Mouse (Mus musculus) midbrain, embryonic 12.5 days (tissue): ENCODE data around the gene Atp2b4. TPM values are rescaled to one million over a fixed set of nuclear protein-coding genes. Genes with fewer than 3 reads are reported as not detected.

ENCODE experiments used
- ATAC-seq: fragments of 200-750 bp; cut with Nextera tagmentation; 2 replicates; pipeline ENCODE4 v1.8.0; 2017; ENCODE audit warnings: low read depth, moderate TSS enrichment, moderate library complexity; ENCODE audit not compliant: low FRiP score
- H3K27ac ChIP-seq: fragments of 300-500 bp; sonication (generic); replicated peaks from 2 replicates; pipeline ENCODE4 v1.5.1; 2016; ENCODE audit warnings: mild to moderate bottlenecking
- H3K27me3 ChIP-seq: fragments of 300-500 bp; sonication (generic); 2 replicates; pipeline ENCODE4 v1.6.1; 2016; ENCODE audit warnings: mild to moderate bottlenecking
- H3K36me3 ChIP-seq: fragments of 300-500 bp; sonication (generic); 2 replicates; pipeline ENCODE4 v1.6.1; 2016
- H3K4me1 ChIP-seq: fragments of 300-500 bp; sonication (generic); 2 replicates; pipeline ENCODE4 v1.6.1; 2016
- H3K4me2 ChIP-seq: fragments of 300-500 bp; sonication (generic); replicated peaks from 2 replicates; pipeline ENCODE4 v1.6.1; 2016; ENCODE audit warnings: mild to moderate bottlenecking, moderate library complexity
- H3K4me3 ChIP-seq: fragments of 300-500 bp; sonication (generic); 2 replicates; pipeline ENCODE4 v1.5.1; 2016; ENCODE audit warnings: mild to moderate bottlenecking
- H3K9ac ChIP-seq: fragments of 300-500 bp; sonication (generic); replicated peaks from 2 replicates; pipeline ENCODE4 v1.6.1; 2016; ENCODE audit warnings: mild to moderate bottlenecking, moderate library complexity
- H3K9me3 ChIP-seq: fragments of 300-500 bp; sonication (generic); 2 replicates; pipeline ENCODE4 v1.6.1; 2016; ENCODE audit warnings: mild to moderate bottlenecking
- WGBS: fragments of 180-500 bp; shearing (Covaris S2); methylation state at CpG from one replicate; pipeline ENCODE4 v1.1.7; 2016; 5-methylcytosine and 5-hydroxymethylcytosine counted together
- polyA plus RNA-seq: library from polyadenylated mRNA; unstranded; fragments of >200 nt; fragmentation: Nextera tagmentation; extraction: Ambion mirVana; gene quantifications from 2 replicates; pipeline ENCODE4 v1.2.1, GENCODE M21; 2016

Atp2b4 gene
- polyA plus RNA-seq, 1 experiment from 2014 or later = 8.3 TPM

GRCm38 (mm10) chr1:133741881-133742434 lies 58.9 kb downstream of the Atp2b4 start:
- no peak overlapping the region for H3K9ac ChIP-seq
- peaks cover 21% of the 10 kb centered on the region for H3K4me1 ChIP-seq
- 61% methylated on average over 11 of the region's 11 CpGs for WGBS
- H3K4me3 ChIP-seq = no peak overlapping the region
- H3K36me3 ChIP-seq = no peaks in the 10 kb centered on the region
- H3K4me2 ChIP-seq = no peak overlapping the region
- H3K27me3 ChIP-seq = peaks cover 10% of the 10 kb centered on the region; the same call in 1 of the 2 replicates
- no peak for ATAC-seq
- H3K9me3 ChIP-seq = no peaks in the 10 kb centered on the region
- H3K27ac ChIP-seq = no peak overlapping the region

DNA sequence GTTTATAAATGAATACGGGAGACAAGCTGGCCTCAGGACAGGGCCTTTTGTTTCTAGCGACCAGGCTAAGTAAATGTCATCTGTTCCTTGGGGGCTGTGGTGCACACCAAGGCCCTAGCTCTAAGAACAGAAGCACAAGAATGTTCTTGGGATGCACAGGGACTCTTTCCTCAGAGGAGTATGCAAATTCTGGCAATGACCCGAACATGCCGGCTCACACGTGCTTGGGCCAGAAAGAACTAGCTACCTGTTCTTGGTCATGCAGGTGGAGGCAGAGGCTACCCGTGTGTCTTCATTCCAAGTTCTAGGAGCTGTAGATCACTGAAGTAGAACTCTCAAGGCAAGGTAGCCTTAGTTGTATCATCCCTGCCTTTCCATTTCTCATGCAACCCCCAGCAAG lies 59.7 kb downstream of the Atp2b4 start:
- Histone ChIP-seq H3K27me3 (peaks cover 10% of the 10 kb centered on the region; the same call in 1 of the 2 replicates), H3K4me2 (no peak overlapping the region), H3K9me3 (no peaks in the 10 kb centered on the region), H3K4me3 (no peak overlapping the region), H3K9ac (no peak overlapping the region), H3K36me3 (no peaks in the 10 kb centered on the region), H3K4me1 (peaks cover 21% of the 10 kb centered on the region), H3K27ac (no peak overlapping the region)
- 74% methylated on average over 6 of the region's 6 CpGs for WGBS
- no peak for ATAC-seq

GRCm38 (mm10) chr1:133736664-133737063 lies 64.2 kb downstream of the Atp2b4 start:
- ATAC-seq = no peak
- Histone ChIP-seq H3K27me3 (peaks cover 5% of the 10 kb centered on the region; the same call in 1 of the 2 replicates), H3K9ac (no peak overlapping the region), H3K4me3 (no peak overlapping the region), H3K9me3 (no peaks in the 10 kb centered on the region), H3K27ac (no peak overlapping the region), H3K4me2 (no peak overlapping the region), H3K4me1 (0 out of 2 replicates have a peak, but pooled peaks cover under 1% of the 10 kb centered on the region), H3K36me3 (peaks cover 6% of the 10 kb centered on the region; the same call in 1 of the 2 replicates)
- WGBS = 74% methylated on average over 7 of the region's 7 CpGs

GRCm38 (mm10) chr1:133735995-133736652 lies 64.7 kb downstream of the Atp2b4 start:
- no peak overlapping the region for H3K27ac ChIP-seq
- H3K4me1 ChIP-seq = no peaks in the 10 kb centered on the region
- no peaks in the 10 kb centered on the region for H3K9me3 ChIP-seq
- peak overlapping the region; percentile 70 for H3K9ac ChIP-seq
- H3K27me3 ChIP-seq = peaks cover 4% of the 10 kb centered on the region; the same call in 1 of the 2 replicates
- peak overlapping the region; percentile 56 for H3K4me2 ChIP-seq
- H3K36me3 ChIP-seq = peaks cover 9% of the 10 kb centered on the region; the same call in 1 of the 2 replicates
- WGBS = 15% methylated on average over 17 of the region's 17 CpGs
- peak overlapping the region; percentile 42 for H3K4me3 ChIP-seq
- ATAC-seq = peak; percentile 82

GRCm38 (mm10) chr1:133732814-133733213 lies 68.0 kb downstream of the Atp2b4 start:
- Histone ChIP-seq H3K9me3 (no peaks in the 10 kb centered on the region), H3K27me3 (no peaks in the 10 kb centered on the region), H3K4me2 (no peak overlapping the region), H3K27ac (no peak overlapping the region), H3K9ac (no peak overlapping the region), H3K36me3 (peaks cover 38% of the 10 kb centered on the region), H3K4me1 (no peaks in the 10 kb centered on the region), H3K4me3 (no peak overlapping the region)
- WGBS = 64% methylated on average over 11 of the region's 11 CpGs
- ATAC-seq = no peak

GRCm38 (mm10) chr1:133728339-133728738 lies 72.5 kb downstream of the Atp2b4 start:
- Histone ChIP-seq H3K27ac (no peak overlapping the region), H3K9me3 (no peaks in the 10 kb centered on the region), H3K27me3 (no peaks in the 10 kb centered on the region), H3K36me3 (peaks cover 47% of the 10 kb centered on the region), H3K4me3 (no peak overlapping the region), H3K4me1 (no peaks in the 10 kb centered on the region), H3K9ac (no peak overlapping the region), H3K4me2 (no peak overlapping the region)
- no peak for ATAC-seq
- 85% methylated on average over 7 of the region's 7 CpGs for WGBS

- Histone ChIP-seq H3K4me2 (no peak overlapping the region), H3K9ac (no peak overlapping the region), H3K9me3 (no peaks in the 10 kb centered on the region), H3K4me1 (no peaks in the 10 kb centered on the region), H3K27me3 (no peaks in the 10 kb centered on the region), H3K27ac (no peak overlapping the region), H3K36me3 (peaks cover 16% of the 10 kb centered on the region), H3K4me3 (no peak overlapping the region)
- 84% methylated on average over 7 of the region's 7 CpGs for WGBS
- no peak for ATAC-seq
These were observed 80.5 kb downstream of the Atp2b4 start for GRCm38 (mm10) chr1:133720342-133720741.

DNA sequence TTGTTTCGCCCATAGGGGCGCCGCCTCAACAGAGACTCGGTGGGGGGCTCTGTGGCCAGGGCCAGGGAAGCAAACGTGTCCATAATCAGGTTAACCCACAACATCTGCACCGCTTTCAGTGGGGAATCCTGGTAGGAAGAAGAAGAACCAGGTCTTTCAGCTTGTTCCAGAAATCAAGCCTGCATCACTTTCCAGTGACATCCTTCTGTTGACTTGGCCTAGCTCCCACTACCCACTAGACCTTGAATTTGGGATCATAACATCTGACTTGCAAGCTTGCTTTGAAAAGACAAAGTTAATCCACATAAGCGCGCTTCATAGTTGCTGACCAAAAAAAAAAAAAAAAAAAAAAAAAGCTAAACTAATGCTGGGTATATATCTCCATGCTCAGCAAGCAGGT lies 82.1 kb downstream of the Atp2b4 start:
- no peak overlapping the region for H3K4me3 ChIP-seq
- H3K27ac ChIP-seq = no peak overlapping the region
- no peak overlapping the region for H3K9ac ChIP-seq
- H3K4me2 ChIP-seq = no peak overlapping the region
- H3K36me3 ChIP-seq = peaks cover 17% of the 10 kb centered on the region
- no peak for ATAC-seq
- H3K9me3 ChIP-seq = no peaks in the 10 kb centered on the region
- H3K4me1 ChIP-seq = no peaks in the 10 kb centered on the region
- H3K27me3 ChIP-seq = no peaks in the 10 kb centered on the region
- WGBS = 86% methylated on average over 8 of the region's 8 CpGs

DNA sequence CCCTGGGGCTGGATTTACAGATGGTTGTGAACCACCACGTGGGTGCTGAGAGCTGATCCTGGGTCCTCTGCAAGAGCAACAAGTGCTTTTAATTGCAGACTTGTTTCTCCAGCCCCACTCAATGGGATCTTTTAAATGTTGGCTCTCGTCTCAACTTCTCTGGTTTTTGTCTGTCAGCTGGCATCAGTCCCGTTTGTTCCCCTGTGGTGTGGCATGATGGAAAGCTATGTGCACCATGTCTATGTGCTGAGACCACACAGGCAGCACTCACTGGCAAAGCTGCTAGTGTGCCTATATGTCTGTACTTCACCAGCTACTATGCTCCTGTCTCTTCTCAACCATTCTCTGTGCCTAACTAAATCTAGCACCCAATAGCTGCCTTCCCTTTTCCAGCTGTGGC lies 82.5 kb downstream of the Atp2b4 start:
- Histone ChIP-seq H3K4me1 (no peaks in the 10 kb centered on the region), H3K4me3 (no peak overlapping the region), H3K27ac (no peak overlapping the region), H3K36me3 (peaks cover 17% of the 10 kb centered on the region), H3K9me3 (no peaks in the 10 kb centered on the region), H3K27me3 (no peaks in the 10 kb centered on the region), H3K9ac (no peak overlapping the region), H3K4me2 (no peak overlapping the region)
- 93% methylated on average over 3 of the region's 3 CpGs for WGBS
- ATAC-seq = no peak

DNA sequence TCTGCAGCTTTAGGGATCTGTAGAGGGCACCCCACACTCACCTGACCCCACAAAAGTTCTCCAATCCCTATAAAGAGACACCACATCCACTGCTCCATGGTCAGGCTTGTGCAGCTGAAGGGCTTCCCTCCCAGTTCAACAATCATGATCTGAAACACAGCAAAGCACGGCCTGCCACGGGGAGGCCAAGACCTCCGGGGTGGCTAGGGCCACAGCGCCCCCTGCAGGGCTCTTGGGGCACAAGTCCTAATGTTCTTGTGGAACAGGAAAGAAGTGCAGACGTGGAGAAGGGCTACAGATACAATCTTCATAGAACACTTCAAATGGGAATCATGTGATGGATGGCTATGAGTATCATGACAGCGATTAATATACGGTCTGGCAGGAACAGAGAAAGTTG lies 84.4 kb downstream of the Atp2b4 start:
- Histone ChIP-seq H3K4me3 (no peak overlapping the region), H3K4me2 (no peak overlapping the region), H3K9me3 (no peaks in the 10 kb centered on the region), H3K9ac (no peak overlapping the region), H3K27ac (no peak overlapping the region), H3K4me1 (peaks cover 13% of the 10 kb centered on the region), H3K27me3 (no peaks in the 10 kb centered on the region), H3K36me3 (peaks cover 17% of the 10 kb centered on the region)
- 22% methylated on average over 7 of the region's 7 CpGs for WGBS
- no peak for ATAC-seq

DNA sequence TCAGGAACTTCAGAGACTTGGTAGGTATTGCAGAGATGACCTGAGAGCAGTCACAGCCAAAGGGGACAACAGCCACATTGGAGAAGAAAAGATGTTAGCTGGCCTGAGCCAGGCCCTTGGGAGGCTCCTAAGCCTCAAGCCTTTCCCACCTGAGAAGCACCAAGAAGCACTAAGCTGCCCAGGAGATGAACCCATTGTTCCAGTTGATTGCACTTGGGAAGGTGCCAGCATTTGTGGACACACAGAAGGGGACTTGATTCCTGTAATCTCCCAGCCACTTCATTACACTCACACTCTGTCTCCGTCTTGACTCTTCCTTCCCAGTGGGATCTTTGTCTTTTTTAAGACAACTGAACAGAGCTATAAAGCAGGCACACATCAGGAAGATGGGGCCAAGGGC lies 85.7 kb downstream of the Atp2b4 start:
- H3K4me2 ChIP-seq = no peak overlapping the region
- H3K36me3 ChIP-seq = peaks cover 14% of the 10 kb centered on the region
- H3K27ac ChIP-seq = no peak overlapping the region
- WGBS = 65% methylated on average over 1 of the region's 1 CpGs
- H3K4me3 ChIP-seq = no peak overlapping the region
- no peak for ATAC-seq
- no peaks in the 10 kb centered on the region for H3K9me3 ChIP-seq
- H3K27me3 ChIP-seq = no peaks in the 10 kb centered on the region
- peaks cover 21% of the 10 kb centered on the region for H3K4me1 ChIP-seq
- no peak overlapping the region for H3K9ac ChIP-seq

GRCm38 (mm10) chr1:133713009-133713370 lies 87.9 kb downstream of the Atp2b4 start:
- Histone ChIP-seq H3K4me3 (no peak overlapping the region), H3K27ac (no peak overlapping the region), H3K36me3 (peaks cover 6% of the 10 kb centered on the region), H3K4me1 (peaks cover 21% of the 10 kb centered on the region), H3K9me3 (no peaks in the 10 kb centered on the region), H3K4me2 (no peak overlapping the region), H3K9ac (no peak overlapping the region), H3K27me3 (no peaks in the 10 kb centered on the region)
- ATAC-seq = no peak
- WGBS = 47% methylated on average over 2 of the region's 2 CpGs
